Mouse (Mus musculus) midbrain, postnatal 0 days (tissue): ENCODE measurements around the gene Col4a4. TPM values are rescaled to one million over a fixed set of nuclear protein-coding genes. Genes with fewer than 3 reads are reported as not detected.

Experiments used
- ATAC-seq: fragments of 200-750 bp; cut with Nextera tagmentation; 2 replicates; pipeline ENCODE4 v1.8.0; 2017; ENCODE audit warnings: moderate number of reproducible peaks, mild to moderate bottlenecking, moderate TSS enrichment, moderate library complexity; ENCODE audit not compliant: low FRiP score
- DNase-seq: peaks from one replicate; pipeline ENCODE4 v3.0.0-alpha.2; 2015; ENCODE audit warnings: low spot score
- H3K27ac ChIP-seq: fragments of 300-500 bp; sonication (generic); 2 replicates; pipeline ENCODE4 v1.5.1; 2014; ENCODE audit warnings: low read depth, mild to moderate bottlenecking, low read length, mixed read lengths
- H3K27me3 ChIP-seq: fragments of 300-500 bp; sonication (generic); 2 replicates; pipeline ENCODE4 v1.6.1; 2014; ENCODE audit warnings: low read length, control low read depth, mixed read lengths; ENCODE audit not compliant: insufficient read depth
- H3K36me3 ChIP-seq: fragments of 300-500 bp; sonication (generic); 2 replicates; pipeline ENCODE4 v1.6.1; 2014; ENCODE audit warnings: low read length, control low read depth, mixed read lengths; ENCODE audit not compliant: insufficient read depth
- H3K4me1 ChIP-seq: fragments of 300-500 bp; sonication (generic); 2 replicates; pipeline ENCODE4 v1.6.1; 2014; ENCODE audit warnings: mild to moderate bottlenecking, control low read depth, antibody characterized with exemption, low read length, mixed read lengths; ENCODE audit not compliant: insufficient read depth
- H3K4me2 ChIP-seq: fragments of 300-500 bp; sonication (generic); 2 replicates; pipeline ENCODE4 v1.6.1; 2014; ENCODE audit warnings: low read depth, mild to moderate bottlenecking, low read length, mixed read lengths; ENCODE audit not compliant: poor library complexity, severe bottlenecking
- H3K4me3 ChIP-seq: fragments of 300-500 bp; sonication (generic); 2 replicates; pipeline ENCODE4 v1.5.1; 2014; ENCODE audit warnings: low read depth, mild to moderate bottlenecking, low read length, moderate library complexity
- H3K9ac ChIP-seq: fragments of 300-500 bp; sonication (generic); replicated peaks from 2 replicates; pipeline ENCODE4 v1.6.1; 2014; ENCODE audit warnings: mild to moderate bottlenecking, low read length, moderate library complexity, mixed read lengths; ENCODE audit not compliant: poor library complexity, severe bottlenecking
- H3K9me3 ChIP-seq: fragments of 300-500 bp; sonication (generic); 2 replicates; pipeline ENCODE4 v1.6.1; 2016; ENCODE audit warnings: low read length, control low read depth
- CTCF ChIP-seq: IDR thresholded peaks from 2 replicates; pipeline ENCODE4 v1.5.1; 2016; ENCODE audit warnings: antibody characterized with exemption, mild to moderate bottlenecking
- WGBS: fragments of 180-500 bp; shearing (Covaris S2); extraction: QIAGEN DNeasy Blood & Tissue Kit; methylation state at CpG from one replicate; pipeline ENCODE4 v1.1.7; 2014; 5-methylcytosine and 5-hydroxymethylcytosine counted together
- polyA plus RNA-seq: library from polyadenylated mRNA; unstranded; fragments of >200 nt; fragmentation: Nextera tagmentation; extraction: Ambion mirVana; gene quantifications from 2 replicates; pipeline ENCODE4 v1.2.1, GENCODE M21; 2015
- total RNA-seq: library from RNA; depleted of rRNA; stranded (reverse); fragments of >200 nt; gene quantifications from 2 replicates; pipeline ENCODE4 v1.2.3, GENCODE M21; 2014

The Col4a4 gene
- total and polyA plus RNA-seq, 2 experiments from 2014 or later, result 0.16 to 0.44 TPM

- no peaks in the 10 kb centered on the region for H3K4me1 ChIP-seq
- no peak for TF ChIP-seq CTCF
- H3K27me3 ChIP-seq, result no peaks in the 10 kb centered on the region
- no peak overlapping the region for H3K4me3 ChIP-seq
- no peaks in the 10 kb centered on the region for H3K36me3 ChIP-seq
- H3K9me3 ChIP-seq, result no peaks in the 10 kb centered on the region
- H3K27ac ChIP-seq, result no peak overlapping the region
- no peak overlapping the region for H3K9ac ChIP-seq
- DNase-seq, result no peak
- no peak overlapping the region for H3K4me2 ChIP-seq
- no peak for ATAC-seq
- 91% methylated on average over 3 of the region's 3 CpGs for WGBS
Measured at GRCm38 (mm10) chr1:82454031-82454430, 132.6 kb downstream of the Col4a4 start.

GRCm38 (mm10) chr1:82451927-82452651 is 134.6 kb downstream of the Col4a4 start:
- peak overlapping the region; percentile 32; the same call in 1 of the 2 replicates for H3K27ac ChIP-seq
- WGBS, result 22% methylated on average over 6 of the region's 6 CpGs

GRCm38 (mm10) chr1:82449851-82450250 is 136.8 kb downstream of the Col4a4 start:
- Histone ChIP-seq H3K27me3 (no peaks in the 10 kb centered on the region), H3K9ac (no peak overlapping the region), H3K4me1 (no peaks in the 10 kb centered on the region), H3K4me3 (no peak overlapping the region), H3K27ac (no peak overlapping the region), H3K36me3 (no peaks in the 10 kb centered on the region), H3K9me3 (no peaks in the 10 kb centered on the region), H3K4me2 (no peak overlapping the region)
- TF ChIP-seq CTCF, result no peak
- ATAC-seq (no peak), DNase-seq (no peak)
- WGBS, result 88% methylated on average over 4 of the region's 4 CpGs

More at GRCm38 (mm10) chr1:82451927-82452651, 134.6 kb downstream of the Col4a4 start:
- ATAC-seq (no peak), DNase-seq (no peak)
- Histone ChIP-seq H3K36me3 (no peaks in the 10 kb centered on the region), H3K27me3 (no peaks in the 10 kb centered on the region), H3K4me1 (no peaks in the 10 kb centered on the region), H3K9ac (no peak overlapping the region), H3K4me2 (no peak overlapping the region), H3K4me3 (no peak overlapping the region), H3K9me3 (no peaks in the 10 kb centered on the region)
- no peak for TF ChIP-seq CTCF

- 96% methylated on average over 7 of the region's 7 CpGs for WGBS
- H3K4me1 ChIP-seq, result no peaks in the 10 kb centered on the region
- no peak overlapping the region for H3K27ac ChIP-seq
- no peaks in the 10 kb centered on the region for H3K27me3 ChIP-seq
- TF ChIP-seq CTCF, result no peak
- H3K4me3 ChIP-seq, result no peak overlapping the region
- no peaks in the 10 kb centered on the region for H3K9me3 ChIP-seq
- H3K36me3 ChIP-seq, result no peaks in the 10 kb centered on the region
- no peak overlapping the region for H3K4me2 ChIP-seq
- DNase-seq (no peak), ATAC-seq (no peak)
- no peak overlapping the region for H3K9ac ChIP-seq
Measured at GRCm38 (mm10) chr1:82446049-82446448, 140.6 kb downstream of the Col4a4 start.

GRCm38 (mm10) chr1:82443517-82443916 is 143.1 kb downstream of the Col4a4 start:
- H3K27me3 ChIP-seq, result no peaks in the 10 kb centered on the region
- no peak for DNase-seq
- H3K36me3 ChIP-seq, result no peaks in the 10 kb centered on the region
- H3K27ac ChIP-seq, result no peak overlapping the region
- no peak overlapping the region for H3K4me2 ChIP-seq
- TF ChIP-seq CTCF, result no peak
- ATAC-seq, result no peak
- WGBS, result 83% methylated on average over 4 of the region's 4 CpGs
- no peak overlapping the region for H3K4me3 ChIP-seq
- H3K9me3 ChIP-seq, result no peaks in the 10 kb centered on the region
- no peaks in the 10 kb centered on the region for H3K4me1 ChIP-seq
- no peak overlapping the region for H3K9ac ChIP-seq

GRCm38 (mm10) chr1:82440123-82440522 is 146.5 kb downstream of the Col4a4 start:
- H3K4me3 ChIP-seq, result no peak overlapping the region
- no peak overlapping the region for H3K4me2 ChIP-seq
- no peaks in the 10 kb centered on the region for H3K9me3 ChIP-seq
- 55% methylated on average over 1 of the region's 1 CpGs for WGBS
- DNase-seq (no peak), ATAC-seq (no peak)
- H3K36me3 ChIP-seq, result no peaks in the 10 kb centered on the region
- no peak overlapping the region for H3K27ac ChIP-seq
- H3K27me3 ChIP-seq, result no peaks in the 10 kb centered on the region
- no peaks in the 10 kb centered on the region for H3K4me1 ChIP-seq
- no peak for TF ChIP-seq CTCF
- no peak overlapping the region for H3K9ac ChIP-seq
